Mouse (Mus musculus): ENCODE measurements around the gene Nrf1. TPM values are rescaled to one million over a fixed set of nuclear protein-coding genes. Genes with fewer than 3 reads are reported as not detected.

Gene Nrf1
- polyA plus RNA-seq, 2 experiments = 31.2 to 33.1 TPM

GRCm38 (mm10) chr6:30195656-30196055 lies 147.9 kb downstream of the Nrf1 start:
- H3K4me1 ChIP-seq (replicated peaks; ENCODE audit: control insufficient read depth in 2 of 2, insufficient read depth in 2 of 2, low read length in 1 of 2) = no peaks in the 10 kb centered on the region
- no peak overlapping the region for H3K4me2 ChIP-seq (ENCODE audit: low read depth)
- WGBS (ENCODE audit: insufficient replicate concordance) = 79% methylated on average over 11 of the region's 11 CpGs
- no peak for DNase-seq (ENCODE audit: low read depth in 3 of 3, low spot score in 3 of 3)
- no peaks in the 10 kb centered on the region; the same call in 1 of the 2 replicates for H3K27me3 ChIP-seq (ENCODE audit: control insufficient read depth, insufficient read depth, low read length)
- H3K36me3 ChIP-seq (replicated peaks; ENCODE audit: control insufficient read depth, insufficient read depth, low read depth) = no peaks in the 10 kb centered on the region
- no peak for TF ChIP-seq CTCF (IDR thresholded peaks at IDR 0.05; ENCODE audit: low read depth)
- TF ChIP-seq EP300 (IDR thresholded peaks at IDR 0.05; ENCODE audit: low read depth) = no peak
- H3K9ac ChIP-seq (replicated peaks) = no peak overlapping the region
- no peaks in the 10 kb centered on the region for H3K9me3 ChIP-seq (ENCODE audit: control insufficient read depth, low read length)
- no peak overlapping the region for H3K27ac ChIP-seq
- H3K4me3 ChIP-seq (ENCODE audit: insufficient read depth in 1 of 2, low read depth in 2 of 2, low read length in 2 of 2) = no peak overlapping the region
- no peak for ATAC-seq (ENCODE audit: insufficient read depth)

DNA sequence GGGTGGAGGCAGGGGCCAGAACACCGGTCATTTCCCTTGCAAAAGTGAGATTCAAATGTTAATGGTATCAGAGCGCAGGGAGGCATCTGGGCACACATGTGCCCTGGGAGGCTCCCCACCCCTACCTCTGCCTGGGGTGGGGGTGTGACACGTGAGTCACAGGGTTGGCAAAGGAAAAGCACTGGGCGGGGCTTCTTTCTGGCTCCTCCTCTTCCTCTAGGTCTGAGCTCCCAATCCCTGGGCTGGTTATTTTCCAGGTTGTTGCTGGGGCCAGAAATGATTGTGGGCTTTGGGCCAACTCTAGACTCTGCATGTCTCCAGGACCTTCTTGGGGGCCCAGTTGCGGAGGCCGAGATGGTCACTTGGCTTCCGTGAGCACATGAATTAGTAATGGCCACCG lies 148.4 kb downstream of the Nrf1 start:
- Histone ChIP-seq H3K4me3 (ENCODE audit: insufficient read depth in 1 of 2, low read depth in 2 of 2, low read length in 2 of 2) (no peak overlapping the region), H3K27me3 (ENCODE audit: control insufficient read depth, insufficient read depth, low read length) (no peaks in the 10 kb centered on the region; the same call in 1 of the 2 replicates), H3K36me3 (replicated peaks; ENCODE audit: control insufficient read depth, insufficient read depth, low read depth) (no peaks in the 10 kb centered on the region), H3K27ac (no peak overlapping the region), H3K9ac (replicated peaks) (no peak overlapping the region), H3K9me3 (ENCODE audit: control insufficient read depth, low read length) (no peaks in the 10 kb centered on the region), H3K4me1 (replicated peaks; ENCODE audit: control insufficient read depth in 2 of 2, insufficient read depth in 2 of 2, low read length in 1 of 2) (no peaks in the 10 kb centered on the region), H3K4me2 (ENCODE audit: low read depth) (no peak overlapping the region)
- no peak for DNase-seq (ENCODE audit: low read depth in 3 of 3, low spot score in 3 of 3)
- TF ChIP-seq CTCF (IDR thresholded peaks at IDR 0.05; ENCODE audit: low read depth) (no peak), EP300 (IDR thresholded peaks at IDR 0.05; ENCODE audit: low read depth) (no peak)
- no peak for ATAC-seq (ENCODE audit: insufficient read depth)
- WGBS (ENCODE audit: insufficient replicate concordance) = 78% methylated on average over 8 of the region's 8 CpGs

MicroRNA genes within 50 kb of the gene (microRNA counts, 519-probe panel; counts per million panel counts)
- microRNA mmu-miR-182 (69.9 counts per million), microRNA mmu-miR-183 (69.9 counts per million), microRNA mmu-miR-96 (69.9 counts per million)

Small RNA genes within 50 kb of the gene (microRNA-seq; reads per million reads assigned to microRNA genes)
- gene Mir182 (322 reads per million, percentile 61 among the genes with 10 or more reads in this experiment), gene Mir183 (200 reads per million, percentile 56 among the genes with 10 or more reads in this experiment), gene Mir96 (118 reads per million, percentile 49 among the genes with 10 or more reads in this experiment)

Other genes starting within 250 kb of the Nrf1 start
- 0.36 and 0.41 TPM in 2 replicates for gene Strip2, start 131.0 kb upstream of the Nrf1 start, polyA plus RNA-seq (2012; rRNA removed)
- gene Strip2, start 131.0 kb upstream of the Nrf1 start, polyA plus RNA-seq (2014; fragmentation: Nextera tagmentation; extraction: Ambion mirVana) = 0.42 and 0.77 TPM in 2 replicates

Measured in liver, embryonic 14.5 days (tissue).